Mouse (Mus musculus) thymus, adult 2 months (tissue): Measurements from ENCODE around the gene Vps33a.

Experiments
- CTCF ChIP-seq: fragments of 200-500 bp; IDR thresholded peaks from 2 replicates; pipeline ENCODE4 v1.5.1; 2012; ENCODE audit warnings: mild to moderate bottlenecking, control low read depth, low read length, moderate library complexity, borderline replicate concordance; ENCODE audit not compliant: control insufficient read depth, poor library complexity, insufficient read depth; ENCODE audit errors: extremely low read depth
- POLR2A ChIP-seq: fragments of 200-500 bp; IDR thresholded peaks from 2 replicates; pipeline ENCODE4 v1.6.1; 2012; ENCODE audit warnings: mild to moderate bottlenecking, low read length, control low read depth, moderate library complexity; ENCODE audit not compliant: control insufficient read depth, poor library complexity, insufficient read depth; ENCODE audit errors: extremely low read depth

DNA sequence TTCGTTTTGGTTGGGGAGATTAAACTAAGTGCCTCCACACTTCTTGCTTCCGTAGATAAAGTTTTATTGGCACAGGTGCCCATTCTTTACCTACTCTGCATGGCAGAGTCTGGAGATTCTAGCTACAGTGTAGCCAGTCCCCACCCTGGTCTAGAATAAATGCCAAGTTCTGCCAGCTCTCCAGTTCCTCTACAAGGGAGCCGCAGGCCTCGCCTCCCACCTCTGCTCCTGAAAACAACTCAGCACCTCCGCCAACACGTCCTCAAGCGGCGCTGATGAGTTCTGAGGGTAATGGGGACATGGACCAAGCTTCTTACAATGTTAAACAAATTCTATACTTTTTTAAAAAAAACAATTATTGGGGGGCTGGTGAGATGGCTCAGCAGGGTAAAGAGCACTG is 13.2 kb downstream of the Vps33a start:
- TF ChIP-seq POLR2A: no peak
- no peak for TF ChIP-seq CTCF
